Mouse (Mus musculus): Measurements from ENCODE around the gene Osbpl11. TPM values are rescaled to one million over a fixed set of nuclear protein-coding genes. Genes with fewer than 3 reads are reported as not detected.

Osbpl11 gene
- polyA plus RNA-seq, 1 experiment: 3.7 TPM

GRCm38 (mm10) chr16:33216313-33217003, 31.6 kb downstream of the Osbpl11 start:
- TF ChIP-seq GATA1 (IDR thresholded peaks at IDR 0.05; ENCODE audit: low read length): no peak

- TF ChIP-seq GATA1 (IDR thresholded peaks at IDR 0.05; ENCODE audit: low read length): no peak
Measured at GRCm38 (mm10) chr16:33222482-33222881, 37.6 kb downstream of the Osbpl11 start.

DNA sequence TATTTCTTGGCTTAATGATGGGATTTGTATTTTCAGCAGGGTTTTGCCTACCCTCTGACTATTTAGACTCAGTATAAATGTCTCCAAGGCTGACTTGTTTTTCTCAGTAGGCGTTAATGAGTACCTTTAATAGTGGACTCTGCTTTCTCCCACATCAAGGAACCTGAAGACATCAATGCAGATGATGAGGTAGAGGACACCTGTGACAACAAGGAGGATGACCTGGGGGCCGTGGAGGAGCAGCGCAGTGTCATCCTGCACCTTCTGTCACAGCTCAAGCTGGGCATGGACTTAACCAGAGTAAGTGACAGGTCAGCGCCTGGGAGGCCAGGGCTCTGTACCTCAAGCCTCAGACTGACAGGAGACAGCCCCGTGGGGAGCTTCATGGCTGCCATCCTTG, 39.5 kb downstream of the Osbpl11 start:
- no peak for TF ChIP-seq GATA1 (IDR thresholded peaks at IDR 0.05; ENCODE audit: low read length)

GRCm38 (mm10) chr16:33234128-33234527, 49.3 kb downstream of the Osbpl11 start:
- TF ChIP-seq GATA1 (IDR thresholded peaks at IDR 0.05; ENCODE audit: low read length): no peak

- no peak for TF ChIP-seq GATA1 (IDR thresholded peaks at IDR 0.05; ENCODE audit: low read length)
Measured at GRCm38 (mm10) chr16:33236151-33236550, 51.3 kb downstream of the Osbpl11 start.

- no peak for TF ChIP-seq GATA1 (IDR thresholded peaks at IDR 0.05; ENCODE audit: low read length)
Measured at GRCm38 (mm10) chr16:33239305-33239704, 54.4 kb downstream of the Osbpl11 start.

DNA sequence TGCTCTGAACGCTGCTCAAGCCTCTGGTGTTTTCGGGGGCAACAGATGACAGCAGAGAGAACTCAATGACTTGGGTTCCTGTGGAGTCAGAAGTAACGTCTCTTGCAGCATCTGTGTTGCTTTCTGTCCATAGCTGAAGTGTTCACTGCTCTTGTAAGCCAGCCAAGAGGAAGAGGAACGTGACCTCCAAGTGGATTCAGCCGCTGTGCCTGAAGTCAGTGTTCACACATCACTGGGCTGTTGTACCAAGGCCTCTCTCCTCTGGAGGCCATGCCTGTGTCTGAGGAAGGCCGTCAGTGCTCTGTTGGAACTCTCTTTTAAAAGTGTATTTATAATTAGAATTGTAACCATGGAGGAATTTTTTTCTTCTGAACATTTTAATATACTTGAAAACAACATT, 57.2 kb downstream of the Osbpl11 start:
- no peak for TF ChIP-seq GATA1 (IDR thresholded peaks at IDR 0.05; ENCODE audit: low read length)

DNA sequence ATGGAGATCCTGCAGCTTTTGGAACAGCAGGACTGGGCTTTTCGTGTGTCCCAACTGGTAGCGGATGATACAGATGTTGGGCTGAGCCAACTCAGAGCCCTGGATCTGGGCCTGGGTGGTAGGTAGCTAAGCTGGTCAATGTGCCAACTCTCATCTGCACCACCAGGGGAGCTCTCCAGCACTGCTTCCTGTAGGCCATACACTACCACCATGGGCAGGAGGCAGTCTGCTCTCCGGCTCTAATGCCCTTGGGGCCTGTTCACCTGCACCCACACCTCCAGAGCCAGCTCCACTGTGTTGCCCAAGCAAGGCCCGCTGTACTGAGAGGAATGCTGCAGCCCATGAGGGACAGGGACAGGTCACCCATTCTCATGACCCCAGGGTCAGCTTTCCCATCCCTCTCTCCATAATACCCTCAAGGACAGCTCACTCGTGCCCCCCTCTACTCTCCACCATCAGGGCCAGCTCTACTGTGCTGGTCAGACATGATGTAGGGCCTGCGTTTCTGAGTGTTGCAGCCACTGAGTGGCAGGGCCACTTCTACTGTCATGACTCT, 59.3 kb downstream of the Osbpl11 start:
- no peak for TF ChIP-seq GATA1 (IDR thresholded peaks at IDR 0.05; ENCODE audit: low read length)

DNA sequence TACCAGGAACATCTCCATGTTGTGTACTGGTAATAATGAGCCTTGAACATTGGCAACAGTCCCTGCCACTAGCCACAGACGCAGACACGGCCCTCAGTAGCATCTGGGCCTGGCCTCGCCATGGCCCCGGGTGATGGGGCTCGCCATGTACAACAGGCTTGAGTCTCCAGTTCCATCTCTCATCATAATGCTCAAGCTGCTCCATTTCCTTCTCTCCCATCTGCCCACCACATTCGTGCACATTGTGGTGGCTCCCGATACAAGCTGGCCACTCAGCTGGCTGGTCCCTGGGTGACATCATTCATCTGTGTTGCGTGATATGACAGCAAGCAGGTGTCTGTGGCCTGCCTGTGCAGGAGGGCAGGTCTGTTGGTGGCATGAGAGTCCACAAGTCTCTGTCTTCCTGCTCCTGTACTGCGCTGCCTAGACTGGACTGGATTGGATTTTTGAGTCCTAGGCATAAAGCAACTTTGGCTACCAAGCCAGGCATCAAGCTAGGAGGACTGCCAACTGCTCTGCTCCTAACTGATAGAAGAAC, 60.1 kb downstream of the Osbpl11 start:
- TF ChIP-seq GATA1 (IDR thresholded peaks at IDR 0.05; ENCODE audit: low read length): no peak

- TF ChIP-seq GATA1 (IDR thresholded peaks at IDR 0.05; ENCODE audit: low read length): no peak
Measured at GRCm38 (mm10) chr16:33246526-33246925, 61.7 kb downstream of the Osbpl11 start.

DNA sequence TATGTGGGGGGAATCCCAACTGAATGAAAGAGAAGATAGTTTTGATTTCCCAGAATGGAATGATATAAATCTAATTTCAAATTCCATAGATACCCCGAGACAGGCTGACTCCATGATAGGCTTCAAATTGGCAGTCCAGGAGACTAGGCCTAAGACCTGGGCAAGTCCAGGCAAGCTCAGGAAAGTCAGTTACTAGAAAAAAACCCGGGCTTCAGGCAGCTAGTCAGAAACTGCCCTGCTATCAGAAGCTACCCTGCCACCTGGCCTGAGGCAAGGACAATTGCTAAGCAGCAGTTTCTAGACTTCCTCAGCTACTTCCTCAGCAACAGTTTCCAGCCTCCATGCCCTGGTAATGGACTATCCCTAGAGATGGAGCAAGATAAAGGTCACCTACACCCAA, 62.1 kb downstream of the Osbpl11 start:
- TF ChIP-seq GATA1 (IDR thresholded peaks at IDR 0.05; ENCODE audit: low read length): no peak

- TF ChIP-seq GATA1 (IDR thresholded peaks at IDR 0.05; ENCODE audit: low read length): no peak
Measured at GRCm38 (mm10) chr16:33250651-33251120, 65.8 kb downstream of the Osbpl11 start.

DNA sequence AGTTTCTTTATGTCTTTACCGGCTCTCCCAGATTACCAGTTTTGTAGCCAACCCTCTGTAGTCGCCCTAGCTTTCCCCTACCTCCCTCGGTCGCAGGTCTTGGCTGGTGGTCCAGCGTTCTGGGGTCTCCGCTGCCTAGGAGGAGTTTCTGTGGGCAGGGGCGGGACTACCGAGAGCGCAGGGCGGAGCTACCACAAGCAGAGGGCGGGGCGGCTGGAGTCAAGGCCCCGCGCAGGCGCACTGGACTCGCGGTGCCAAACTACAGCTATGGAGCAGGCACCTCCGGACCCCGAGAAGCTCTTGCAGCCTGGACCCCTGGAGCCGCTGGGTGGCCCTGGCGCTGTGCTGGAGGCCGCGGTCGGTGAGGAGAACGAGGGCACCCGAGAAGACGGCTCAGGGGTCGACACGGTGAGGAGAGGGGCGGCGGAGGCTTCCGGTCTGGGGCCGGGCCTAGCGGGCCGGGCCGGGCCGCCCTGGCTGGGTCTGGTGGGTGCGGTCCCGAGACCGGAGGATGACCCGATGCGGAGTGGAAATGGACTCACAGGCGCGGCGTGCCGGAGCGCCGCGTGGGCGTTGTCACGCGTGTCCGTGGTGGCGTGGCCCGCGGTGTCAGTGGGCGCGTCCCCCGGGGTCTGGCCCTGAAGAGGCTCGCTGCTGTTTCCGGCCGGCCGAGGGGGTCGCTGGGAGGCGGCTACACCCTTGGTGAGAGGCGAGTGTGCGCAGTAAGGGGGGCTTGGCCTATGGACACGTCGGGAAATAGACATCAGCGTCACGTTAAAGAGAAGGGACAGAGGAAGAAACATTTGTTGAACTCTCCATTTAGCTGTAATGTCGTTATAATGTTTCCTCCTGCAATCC, 66.6 kb downstream of the Osbpl11 start, which contains the start of gene Snx4:
Gene Snx4, plus strand, starts transcription at position 249 of the 858 bp plus-strand sequence.
- no peak for TF ChIP-seq GATA1 (IDR thresholded peaks at IDR 0.05; ENCODE audit: low read length)

DNA sequence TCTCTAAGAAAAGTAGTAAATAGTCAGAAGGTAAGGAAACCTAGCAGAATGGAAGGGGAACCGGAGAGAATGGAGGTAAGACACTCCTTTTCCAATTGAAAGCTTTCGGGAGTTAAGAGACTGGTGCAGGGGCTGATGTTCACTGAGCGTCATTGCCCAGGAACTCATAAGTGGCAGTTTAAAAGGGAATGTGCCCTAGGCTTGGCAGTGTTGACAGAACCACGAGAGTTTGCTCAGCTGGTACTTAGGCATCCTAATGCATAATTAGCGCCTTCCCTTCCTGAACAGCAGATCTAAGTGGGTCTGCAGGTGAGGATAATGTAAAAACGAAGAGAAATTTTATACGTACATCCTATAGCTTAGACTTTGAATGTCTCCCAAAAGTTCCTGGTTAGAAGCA, 70.7 kb downstream of the Osbpl11 start:
- TF ChIP-seq GATA1 (IDR thresholded peaks at IDR 0.05; ENCODE audit: low read length): no peak

GRCm38 (mm10) chr16:33258530-33258929, 73.7 kb downstream of the Osbpl11 start:
- TF ChIP-seq GATA1 (IDR thresholded peaks at IDR 0.05; ENCODE audit: low read length): no peak

DNA sequence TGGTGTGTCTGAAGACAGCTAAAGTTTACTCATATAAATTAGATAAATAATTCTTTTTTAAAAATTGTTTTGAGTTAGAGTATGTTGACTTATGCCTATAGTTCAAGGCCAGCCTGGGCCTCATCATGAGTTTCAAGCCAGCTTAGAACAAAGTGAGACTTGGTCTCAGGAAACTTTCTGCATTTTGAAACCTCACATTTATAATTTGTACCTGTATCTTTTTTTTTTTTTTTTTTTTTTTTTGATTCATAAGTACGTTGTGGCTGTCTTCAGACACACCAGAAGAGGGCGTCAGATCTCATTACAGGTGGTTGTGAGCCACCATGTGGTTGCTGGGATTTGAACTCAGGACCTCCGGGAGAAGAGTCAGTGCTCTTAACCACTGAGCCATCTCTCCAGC, 75.0 kb downstream of the Osbpl11 start:
- TF ChIP-seq GATA1 (IDR thresholded peaks at IDR 0.05; ENCODE audit: low read length): no peak

Data from G1E-ER4 (cell line).